Mouse (Mus musculus) cerebellum, postnatal 10 days (tissue): ENCODE measurements at regions not wholly inside any gene's neighbourhood (a gene's known extent, or its start where the extent isn't known, plus 50 kb on each side); places are given as distances from the start of the nearest gene placed in this dataset.

Experiments used
- DNase-seq, 2 experiments: peaks; one replicate each; pipeline ENCODE4 v3.0.0; 2021; ENCODE audit warnings: mixed read lengths in 2 of 2

DNA sequence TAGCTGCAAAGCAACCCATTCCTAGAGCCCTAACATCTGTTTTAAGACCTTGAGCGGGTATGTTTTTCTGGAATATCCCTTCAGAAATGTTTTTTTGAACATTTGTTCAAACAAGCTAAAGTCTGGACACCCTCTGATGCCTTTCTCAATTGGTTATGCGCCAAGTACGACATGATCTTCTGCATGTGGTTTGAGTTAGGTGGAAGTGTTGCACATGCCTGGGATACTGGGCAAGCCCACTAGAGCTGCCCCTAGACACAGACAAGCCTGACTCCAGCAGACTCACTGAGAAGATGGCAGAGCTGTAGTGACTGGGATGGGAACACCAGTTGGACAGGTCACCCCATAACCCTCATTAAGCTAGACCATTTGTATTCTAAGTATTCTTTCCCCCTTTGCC lies 153.2 kb upstream of the Cypt2 start:
- no peak for DNase-seq

DNA sequence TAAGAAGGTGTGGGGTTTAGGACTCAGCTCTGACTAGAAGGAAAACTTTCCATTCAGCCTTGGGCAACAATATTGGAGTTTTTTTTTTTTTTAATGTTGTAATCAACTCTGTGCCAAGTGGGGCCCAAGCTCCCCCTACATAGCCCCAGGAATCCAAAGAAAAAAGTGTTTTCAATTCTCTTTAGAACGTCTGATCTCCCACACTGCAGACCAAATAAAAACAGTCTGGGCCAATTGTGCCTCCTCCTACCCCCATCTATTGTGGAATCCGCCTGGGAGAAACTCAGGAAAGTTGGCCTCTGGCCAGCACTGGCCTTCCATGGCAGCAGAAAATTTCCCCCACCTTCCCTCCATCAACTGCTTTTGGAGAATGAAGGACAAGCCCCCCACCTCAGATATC lies 133.3 kb upstream of the Cypt2 start:
- DNase-seq: peak in 1 of 2 experiments; percentile 9

DNA sequence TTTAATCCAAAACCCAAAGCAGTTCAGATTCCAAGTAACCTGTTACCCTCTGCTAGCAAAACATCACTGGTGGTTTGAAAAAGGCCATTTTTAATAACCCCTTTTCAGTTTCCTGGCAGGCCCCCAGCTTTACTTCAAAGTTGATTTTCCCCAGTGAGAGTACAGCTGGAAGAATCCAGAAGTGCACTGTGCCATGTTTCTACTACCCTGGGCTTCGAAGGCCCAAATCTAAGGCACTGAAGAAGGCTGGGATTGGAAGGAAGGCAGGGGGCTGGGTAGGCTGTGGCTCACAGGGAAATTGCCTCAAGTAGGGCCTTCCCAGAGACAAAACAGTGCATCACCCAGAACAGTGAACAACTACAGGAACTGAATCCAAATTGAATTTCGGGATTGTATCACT lies 131.6 kb upstream of the Cypt2 start:
- DNase-seq: no peak

- DNase-seq: peak in 1 of 2 experiments; percentile 2
These were observed 109.1 kb upstream of the Cypt2 start for GRCm38 (mm10) chrX:105390506-105390905.

- peak; percentile 6 to 11 for DNase-seq
These were observed 108.5 kb upstream of the Cypt2 start for GRCm38 (mm10) chrX:105391029-105391428.

GRCm38 (mm10) chrX:105391680-105392462 lies 107.7 kb upstream of the Cypt2 start:
- peak; percentile 89 to 91 for DNase-seq

GRCm38 (mm10) chrX:105393259-105393658 lies 106.3 kb upstream of the Cypt2 start:
- DNase-seq: peak; percentile 14 to 20

- DNase-seq: no peak
These were observed 86.2 kb upstream of the Cypt2 start for GRCm38 (mm10) chrX:105413351-105413750.

GRCm38 (mm10) chrX:105420976-105421375 lies 78.6 kb upstream of the Cypt2 start:
- no peak for DNase-seq
